Mouse (Mus musculus): ENCODE measurements at regions not wholly inside any gene's neighbourhood (a gene's known extent, or its start where the extent isn't known, plus 50 kb on each side); places are given as distances from the start of the nearest gene placed in this dataset.

- Histone ChIP-seq H3K4me1 (replicated peaks; ENCODE audit: control insufficient read depth, insufficient read depth, low read length) (no peaks in the 10 kb centered on the region), H3K27me3 (ENCODE audit: control insufficient read depth, insufficient read depth, low read length) (no peaks in the 10 kb centered on the region), H3K9me3 (ENCODE audit: control insufficient read depth, low read length) (no peaks in the 10 kb centered on the region), H3K9ac (ENCODE audit: low read depth, low read length) (no peak overlapping the region), H3K4me2 (replicated peaks; ENCODE audit: low read depth, low read length) (no peak overlapping the region), H3K36me3 (ENCODE audit: control insufficient read depth, insufficient read depth, low read length) (no peaks in the 10 kb centered on the region), H3K4me3 (ENCODE audit: low read depth, low read length) (no peak overlapping the region), H3K27ac (ENCODE audit: low read depth, low read length) (no peak overlapping the region)
- no peak for DNase-seq (ENCODE audit: low spot score)
- ATAC-seq (ENCODE audit: low FRiP score) = no peak
- 98% methylated on average over 3 of the region's 3 CpGs for WGBS
Measured at GRCm38 (mm10) chr13:31248996-31249395, 275.0 kb downstream of the Gm5447 start.

GRCm38 (mm10) chr13:31249525-31249924 is 275.5 kb downstream of the Gm5447 start:
- Histone ChIP-seq H3K4me1 (replicated peaks; ENCODE audit: control insufficient read depth, insufficient read depth, low read length) (no peaks in the 10 kb centered on the region), H3K4me2 (replicated peaks; ENCODE audit: low read depth, low read length) (no peak overlapping the region), H3K9me3 (ENCODE audit: control insufficient read depth, low read length) (no peaks in the 10 kb centered on the region), H3K27ac (ENCODE audit: low read depth, low read length) (no peak overlapping the region), H3K4me3 (ENCODE audit: low read depth, low read length) (no peak overlapping the region), H3K27me3 (ENCODE audit: control insufficient read depth, insufficient read depth, low read length) (no peaks in the 10 kb centered on the region), H3K36me3 (ENCODE audit: control insufficient read depth, insufficient read depth, low read length) (no peaks in the 10 kb centered on the region), H3K9ac (ENCODE audit: low read depth, low read length) (no peak overlapping the region)
- no peak for DNase-seq (ENCODE audit: low spot score)
- ATAC-seq (ENCODE audit: low FRiP score) = no peak
- 79% methylated on average over 5 of the region's 5 CpGs for WGBS

- DNase-seq (ENCODE audit: low spot score) (no peak), ATAC-seq (ENCODE audit: low FRiP score) (no peak)
- no peaks in the 10 kb centered on the region for H3K27me3 ChIP-seq (ENCODE audit: control insufficient read depth, insufficient read depth, low read length)
- no peaks in the 10 kb centered on the region for H3K36me3 ChIP-seq (ENCODE audit: control insufficient read depth, insufficient read depth, low read length)
- WGBS = 79% methylated on average over 4 of the region's 4 CpGs
- H3K4me3 ChIP-seq (ENCODE audit: low read depth, low read length) = no peak overlapping the region
- no peaks in the 10 kb centered on the region for H3K9me3 ChIP-seq (ENCODE audit: control insufficient read depth, low read length)
- no peak overlapping the region for H3K27ac ChIP-seq (ENCODE audit: low read depth, low read length)
- H3K4me1 ChIP-seq (replicated peaks; ENCODE audit: control insufficient read depth, insufficient read depth, low read length) = no peaks in the 10 kb centered on the region
- no peak overlapping the region for H3K4me2 ChIP-seq (replicated peaks; ENCODE audit: low read depth, low read length)
- H3K9ac ChIP-seq (ENCODE audit: low read depth, low read length) = no peak overlapping the region
Measured at GRCm38 (mm10) chr13:31254016-31254415, 280.0 kb downstream of the Gm5447 start.

GRCm38 (mm10) chr13:31254744-31255143 is 280.7 kb downstream of the Gm5447 start:
- Histone ChIP-seq H3K9me3 (ENCODE audit: control insufficient read depth, low read length) (no peaks in the 10 kb centered on the region), H3K36me3 (ENCODE audit: control insufficient read depth, insufficient read depth, low read length) (no peaks in the 10 kb centered on the region), H3K27ac (ENCODE audit: low read depth, low read length) (no peak overlapping the region), H3K4me3 (ENCODE audit: low read depth, low read length) (no peak overlapping the region), H3K27me3 (ENCODE audit: control insufficient read depth, insufficient read depth, low read length) (no peaks in the 10 kb centered on the region), H3K9ac (ENCODE audit: low read depth, low read length) (no peak overlapping the region), H3K4me1 (replicated peaks; ENCODE audit: control insufficient read depth, insufficient read depth, low read length) (no peaks in the 10 kb centered on the region), H3K4me2 (replicated peaks; ENCODE audit: low read depth, low read length) (no peak overlapping the region)
- ATAC-seq (ENCODE audit: low FRiP score) (no peak), DNase-seq (ENCODE audit: low spot score) (no peak)
- WGBS = 89% methylated on average over 3 of the region's 3 CpGs

GRCm38 (mm10) chr13:31255506-31255905 is 281.5 kb downstream of the Gm5447 start:
- Histone ChIP-seq H3K9ac (ENCODE audit: low read depth, low read length) (no peak overlapping the region), H3K4me1 (replicated peaks; ENCODE audit: control insufficient read depth, insufficient read depth, low read length) (no peaks in the 10 kb centered on the region), H3K4me3 (ENCODE audit: low read depth, low read length) (no peak overlapping the region), H3K36me3 (ENCODE audit: control insufficient read depth, insufficient read depth, low read length) (no peaks in the 10 kb centered on the region), H3K4me2 (replicated peaks; ENCODE audit: low read depth, low read length) (no peak overlapping the region), H3K9me3 (ENCODE audit: control insufficient read depth, low read length) (no peaks in the 10 kb centered on the region), H3K27ac (ENCODE audit: low read depth, low read length) (no peak overlapping the region), H3K27me3 (ENCODE audit: control insufficient read depth, insufficient read depth, low read length) (no peaks in the 10 kb centered on the region)
- ATAC-seq (ENCODE audit: low FRiP score) (no peak), DNase-seq (ENCODE audit: low spot score) (no peak)
- 89% methylated on average over 3 of the region's 3 CpGs for WGBS

- Histone ChIP-seq H3K27me3 (ENCODE audit: control insufficient read depth, insufficient read depth, low read length) (no peaks in the 10 kb centered on the region), H3K36me3 (ENCODE audit: control insufficient read depth, insufficient read depth, low read length) (no peaks in the 10 kb centered on the region), H3K4me1 (replicated peaks; ENCODE audit: control insufficient read depth, insufficient read depth, low read length) (no peaks in the 10 kb centered on the region), H3K27ac (ENCODE audit: low read depth, low read length) (no peak overlapping the region), H3K9me3 (ENCODE audit: control insufficient read depth, low read length) (no peaks in the 10 kb centered on the region), H3K4me3 (ENCODE audit: low read depth, low read length) (no peak overlapping the region), H3K4me2 (replicated peaks; ENCODE audit: low read depth, low read length) (no peak overlapping the region), H3K9ac (ENCODE audit: low read depth, low read length) (no peak overlapping the region)
- WGBS = 77% methylated on average over 3 of the region's 3 CpGs
- ATAC-seq (ENCODE audit: low FRiP score) (no peak), DNase-seq (ENCODE audit: low spot score) (no peak)
Measured at GRCm38 (mm10) chr13:31267865-31268264, 288.1 kb upstream of the Foxq1 start.

- no peak overlapping the region for H3K4me2 ChIP-seq (replicated peaks; ENCODE audit: low read depth, low read length)
- WGBS = 78% methylated on average over 6 of the region's 6 CpGs
- no peak overlapping the region for H3K9ac ChIP-seq (ENCODE audit: low read depth, low read length)
- ATAC-seq (ENCODE audit: low FRiP score) (no peak), DNase-seq (ENCODE audit: low spot score) (no peak)
- no peaks in the 10 kb centered on the region for H3K36me3 ChIP-seq (ENCODE audit: control insufficient read depth, insufficient read depth, low read length)
- H3K27me3 ChIP-seq (ENCODE audit: control insufficient read depth, insufficient read depth, low read length) = no peaks in the 10 kb centered on the region; the same call in 1 of the 2 replicates
- H3K27ac ChIP-seq (ENCODE audit: low read depth, low read length) = no peak overlapping the region
- H3K4me3 ChIP-seq (ENCODE audit: low read depth, low read length) = no peak overlapping the region
- no peaks in the 10 kb centered on the region for H3K4me1 ChIP-seq (replicated peaks; ENCODE audit: control insufficient read depth, insufficient read depth, low read length)
- H3K9me3 ChIP-seq (ENCODE audit: control insufficient read depth, low read length) = no peaks in the 10 kb centered on the region
Measured at GRCm38 (mm10) chr13:31276005-31276644, 279.8 kb upstream of the Foxq1 start.

GRCm38 (mm10) chr13:31290630-31291029 is 265.3 kb upstream of the Foxq1 start:
- no peak overlapping the region for H3K4me2 ChIP-seq (replicated peaks; ENCODE audit: low read depth, low read length)
- no peaks in the 10 kb centered on the region for H3K36me3 ChIP-seq (ENCODE audit: control insufficient read depth, insufficient read depth, low read length)
- ATAC-seq (ENCODE audit: low FRiP score) = no peak
- no peak for DNase-seq (ENCODE audit: low spot score)
- no peak overlapping the region for H3K4me3 ChIP-seq (ENCODE audit: low read depth, low read length)
- no peak overlapping the region for H3K27ac ChIP-seq (ENCODE audit: low read depth, low read length)
- H3K27me3 ChIP-seq (ENCODE audit: control insufficient read depth, insufficient read depth, low read length) = no peaks in the 10 kb centered on the region
- WGBS = 92% methylated on average over 7 of the region's 7 CpGs
- no peaks in the 10 kb centered on the region for H3K9me3 ChIP-seq (ENCODE audit: control insufficient read depth, low read length)
- H3K4me1 ChIP-seq (replicated peaks; ENCODE audit: control insufficient read depth, insufficient read depth, low read length) = no peaks in the 10 kb centered on the region
- no peak overlapping the region for H3K9ac ChIP-seq (ENCODE audit: low read depth, low read length)

GRCm38 (mm10) chr13:31292584-31293387 is 263.1 kb upstream of the Foxq1 start:
- no peak overlapping the region for H3K4me2 ChIP-seq (replicated peaks; ENCODE audit: low read depth, low read length)
- no peaks in the 10 kb centered on the region for H3K27me3 ChIP-seq (ENCODE audit: control insufficient read depth, insufficient read depth, low read length)
- ATAC-seq (ENCODE audit: low FRiP score) = no peak
- no peaks in the 10 kb centered on the region for H3K4me1 ChIP-seq (replicated peaks; ENCODE audit: control insufficient read depth, insufficient read depth, low read length)
- DNase-seq (ENCODE audit: low spot score) = no peak
- no peak overlapping the region for H3K27ac ChIP-seq (ENCODE audit: low read depth, low read length)
- H3K9ac ChIP-seq (ENCODE audit: low read depth, low read length) = no peak overlapping the region
- 85% methylated on average over 13 of the region's 13 CpGs for WGBS
- H3K9me3 ChIP-seq (ENCODE audit: control insufficient read depth, low read length) = no peaks in the 10 kb centered on the region
- no peak overlapping the region for H3K4me3 ChIP-seq (ENCODE audit: low read depth, low read length)
- no peaks in the 10 kb centered on the region for H3K36me3 ChIP-seq (ENCODE audit: control insufficient read depth, insufficient read depth, low read length)
